Mouse (Mus musculus): Measurements from ENCODE around the gene Cstad.

GRCm38 (mm10) chr2:30606621-30607052 lies 11.8 kb downstream of the Cstad start:
- TF ChIP-seq USF1 (IDR thresholded peaks at IDR 0.05; ENCODE audit: low read depth) (no peak), CTCF (IDR thresholded peaks at IDR 0.05; ENCODE audit: control insufficient read depth, insufficient read depth, insufficient read length) (no peak), MYOG (IDR thresholded peaks at IDR 0.05; ENCODE audit: control insufficient read depth, extremely low read depth, insufficient read length) (no peak), CEBPB (IDR thresholded peaks at IDR 0.05; ENCODE audit: low read depth) (no peak), MYOD1 (IDR thresholded peaks at IDR 0.05; ENCODE audit: control insufficient read depth, insufficient read length, low read depth) (no peak), FOSL1 (IDR thresholded peaks at IDR 0.05; ENCODE audit: insufficient read depth, low read length, poor library complexity, severe bottlenecking) (no peak)

Data from C2C12 (cell line).